Mouse (Mus musculus) megakaryocyte, embryonic 14.5 days (primary cell): Measurements from ENCODE around the gene Crb2.

Source experiments
- FLI1 ChIP-seq: IDR thresholded peaks from 2 replicates; pipeline ENCODE4 v1.6.1; 2012; ENCODE audit warnings: low read length, inconsistent platforms, mixed read lengths
- GATA1 ChIP-seq: IDR thresholded peaks from 3 replicates; pipeline ENCODE4 v1.6.1; 2012; ENCODE audit warnings: mixed read lengths, low read length, inconsistent platforms, borderline replicate concordance

DNA sequence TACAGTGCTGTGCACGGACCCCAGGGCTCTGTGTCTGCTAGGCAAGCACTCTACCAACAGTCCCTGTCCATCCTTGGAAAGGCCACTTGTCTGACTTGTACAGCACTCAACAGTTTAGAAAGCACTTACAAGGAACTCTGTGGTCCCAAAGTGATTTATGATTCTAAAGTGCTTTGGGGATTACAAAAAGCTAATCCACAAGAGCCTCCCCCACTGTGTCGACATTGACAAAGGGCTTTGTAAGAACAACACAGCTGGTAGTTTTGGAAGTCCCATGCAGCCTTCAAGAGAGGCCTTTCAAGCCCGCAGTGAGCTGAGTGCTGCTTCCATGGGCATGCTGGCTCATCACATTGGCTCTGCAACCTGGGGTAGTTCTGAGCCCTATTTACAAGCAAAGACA, 12.4 kb upstream of the Crb2 start:
- TF ChIP-seq GATA1 (no peak), FLI1 (no peak)
